Mouse (Mus musculus) small intestine, adult 2 months (tissue): ENCODE measurements around the gene Krt86. TPM values are rescaled to one million over a fixed set of nuclear protein-coding genes. Genes with fewer than 3 reads are reported as not detected.
"Not testable (repeated sequence)": the region's sequence is repeated elsewhere in the genome, so short reads cannot be mapped to it uniquely, and the experiment has no call there.

Experiments
- H3K27ac ChIP-seq: fragments of 200-500 bp; 2 replicates; pipeline ENCODE4 v1.5.1; 2012; ENCODE audit warnings: low read depth, low read length, control low read depth, inconsistent platforms; ENCODE audit not compliant: insufficient read depth
- H3K27me3 ChIP-seq: fragments of 200-500 bp; 2 replicates; pipeline ENCODE4 v1.6.1; 2012; ENCODE audit warnings: mild to moderate bottlenecking, moderate library complexity, low read length, inconsistent platforms; ENCODE audit not compliant: control insufficient read depth, insufficient read depth
- H3K36me3 ChIP-seq: fragments of 200-500 bp; 2 replicates; pipeline ENCODE4 v1.6.1; 2012; ENCODE audit warnings: mild to moderate bottlenecking, low read length, control low read depth, inconsistent platforms; ENCODE audit not compliant: control insufficient read depth, insufficient read depth
- H3K4me1 ChIP-seq: fragments of 200-500 bp; 2 replicates; pipeline ENCODE4 v1.6.1; 2012; ENCODE audit warnings: low read length, inconsistent platforms, mixed read lengths; ENCODE audit not compliant: control insufficient read depth, insufficient read depth, insufficient read length
- H3K4me3 ChIP-seq: fragments of 200-500 bp; 2 replicates; pipeline ENCODE4 v1.5.1; 2012; ENCODE audit warnings: low read depth, mild to moderate bottlenecking, control low read depth, inconsistent platforms, low read length, moderate library complexity
- CTCF ChIP-seq: fragments of 200-500 bp; IDR thresholded peaks from 2 replicates; pipeline ENCODE4 v1.5.1; 2012; ENCODE audit warnings: low read depth, mild to moderate bottlenecking, control low read depth, inconsistent platforms, low read length, moderate library complexity, mixed read lengths; ENCODE audit not compliant: insufficient replicate concordance, insufficient read length; ENCODE audit errors: extremely low read depth
- POLR2A ChIP-seq: fragments of 200-500 bp; IDR thresholded peaks from 2 replicates; pipeline ENCODE4 v1.6.1; 2012; ENCODE audit warnings: low read depth, mild to moderate bottlenecking, control low read depth, inconsistent platforms, low read length, moderate library complexity
- WGBS: fragments of 180-500 bp; shearing (Covaris S2); methylation state at CpG from one replicate; pipeline ENCODE4 v1.1.7; 2018; 5-methylcytosine and 5-hydroxymethylcytosine counted together
- polyA plus RNA-seq: library from polyadenylated mRNA; depleted of rRNA; stranded (reverse); fragments of >200 nt; gene quantifications from 2 replicates; pipeline ENCODE4 v1.2.3, GENCODE M21; 2012; rRNA removed

The Krt86 gene
- polyA plus RNA-seq, 1 experiment = not detected

DNA sequence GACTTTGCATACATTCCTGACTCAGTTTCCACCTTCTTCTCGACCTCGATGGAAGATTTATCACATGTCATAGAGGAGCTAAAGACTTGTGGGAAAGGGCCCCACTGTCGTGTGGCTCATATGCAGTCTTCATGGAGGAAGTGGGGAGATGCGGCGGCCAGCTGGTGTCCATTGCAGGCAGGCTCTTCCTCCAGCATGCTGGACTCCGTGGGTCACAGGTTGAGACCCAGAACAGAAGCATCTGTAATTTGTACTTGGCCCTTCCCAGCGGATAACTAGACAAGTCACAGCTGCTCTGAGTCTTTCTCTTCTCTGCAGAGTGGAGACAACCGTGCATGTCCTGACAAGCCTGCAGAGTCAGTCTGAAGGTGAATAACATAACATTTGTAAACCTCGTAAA is 35.0 kb downstream of the Krt86 start:
- no peak overlapping the region for H3K4me3 ChIP-seq

DNA sequence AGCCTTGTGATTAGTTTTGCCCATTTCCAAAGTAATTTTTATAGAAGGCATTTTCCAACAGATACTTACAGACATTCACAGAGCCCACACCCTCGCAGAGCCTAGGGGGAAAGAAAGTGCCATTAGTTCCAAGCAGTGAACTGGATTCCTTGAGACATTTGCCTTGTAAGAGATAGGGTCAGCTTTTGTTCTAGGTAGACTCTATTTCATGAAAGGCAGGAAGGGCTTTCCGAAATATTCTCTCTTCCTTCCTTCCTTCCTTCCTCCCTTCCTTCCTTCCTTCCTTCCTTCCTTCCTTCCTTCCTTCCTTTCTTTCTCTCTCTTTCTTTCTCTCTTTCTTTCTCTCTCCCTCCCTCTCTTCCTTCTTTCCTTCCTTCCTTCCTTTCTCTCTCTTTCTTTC is 43.9 kb downstream of the Krt86 start, which contains the start of gene Gm49425:
Gene Gm49425, minus strand, starts transcription at position 101 of the 400 bp plus-strand sequence.
- WGBS = 66% methylated on average over 2 of the region's 2 CpGs
- H3K27ac ChIP-seq, H3K4me3 ChIP-seq, H3K36me3 ChIP-seq, H3K4me1 ChIP-seq, H3K27me3 ChIP-seq: not testable (repeated sequence)

More for the DNA sequence above, 35.0 kb downstream of the Krt86 start:
- TF ChIP-seq POLR2A (no peak), CTCF (no peak)
- no peaks in the 10 kb centered on the region for H3K36me3 ChIP-seq
- H3K4me1 ChIP-seq = no peaks in the 10 kb centered on the region
- WGBS = 67% methylated on average over 9 of the region's 9 CpGs
- no peak overlapping the region for H3K27ac ChIP-seq
- H3K27me3 ChIP-seq = no peaks in the 10 kb centered on the region

DNA sequence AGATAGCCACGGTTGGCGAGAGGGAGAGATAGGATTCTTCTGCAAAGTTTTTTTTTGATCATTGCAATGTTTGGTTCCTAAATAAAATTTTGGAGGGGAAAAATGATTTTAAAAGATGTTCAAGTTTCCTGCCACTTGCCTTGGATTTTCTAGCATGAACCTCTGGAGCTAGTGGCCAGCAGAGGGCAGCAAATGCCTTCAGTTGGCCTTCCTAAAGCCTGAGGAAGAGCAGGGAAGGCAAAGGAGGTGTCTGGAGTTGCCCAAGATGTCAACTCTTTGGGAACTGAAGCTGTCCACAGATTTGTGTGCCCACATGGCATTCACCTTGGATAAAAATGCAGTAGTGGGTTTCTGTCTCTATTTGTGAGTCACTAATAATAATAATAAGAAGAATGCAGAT is 46.5 kb downstream of the Krt86 start:
- Histone ChIP-seq H3K36me3 (no peaks in the 10 kb centered on the region), H3K4me3 (no peak overlapping the region), H3K27ac (no peak overlapping the region), H3K4me1 (peaks cover 15% of the 10 kb centered on the region; the same call in 1 of the 2 replicates), H3K27me3 (0 out of 2 replicates have a peak, but pooled peaks cover 2% of the 10 kb centered on the region)
- peak; percentile 86; the same call in 1 of the 2 replicates for TF ChIP-seq CTCF
- no peak for TF ChIP-seq POLR2A
- WGBS = 17% methylated on average over 2 of the region's 2 CpGs

DNA sequence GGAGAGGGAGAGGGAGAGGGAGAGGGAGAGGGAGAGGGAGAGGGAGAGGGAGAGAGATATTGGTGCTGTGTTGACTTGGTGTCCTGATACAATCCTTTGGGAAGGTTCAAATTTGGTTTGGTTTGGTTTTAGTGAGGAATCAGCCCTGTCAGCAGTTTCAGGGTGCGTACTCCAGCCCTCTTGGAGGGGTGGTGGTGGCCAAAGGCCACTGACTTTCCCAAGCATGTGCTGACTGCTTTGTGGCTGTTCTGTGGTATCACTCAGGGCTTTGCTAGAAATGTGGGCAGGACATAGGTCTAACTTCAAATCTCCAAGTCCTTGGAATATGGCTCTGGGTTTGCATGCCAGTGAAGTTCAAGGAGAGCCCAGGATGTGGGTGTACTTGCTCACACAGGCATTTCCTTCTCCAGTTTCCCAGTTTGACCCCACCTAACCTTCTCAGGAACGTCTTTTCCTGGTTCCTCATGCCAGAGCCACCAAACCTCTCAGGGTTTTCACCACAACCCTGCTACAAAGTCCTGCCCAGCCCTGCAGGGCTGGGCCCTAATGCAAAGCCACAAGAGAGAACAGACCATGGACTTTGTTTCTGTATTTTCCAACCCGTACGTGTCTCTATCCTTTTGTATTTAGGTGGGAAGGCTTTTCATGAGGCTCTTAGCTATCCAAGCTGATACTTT is 49.4 kb downstream of the Krt86 start:
- 22% methylated on average over 4 of the region's 4 CpGs for WGBS
- Histone ChIP-seq H3K4me1 (peaks cover 15% of the 10 kb centered on the region; the same call in 1 of the 2 replicates), H3K27me3 (0 out of 2 replicates have a peak, but pooled peaks cover 2% of the 10 kb centered on the region), H3K36me3 (no peaks in the 10 kb centered on the region), H3K27ac (peak overlapping the region; percentile 95), H3K4me3 (no peak overlapping the region)
- TF ChIP-seq CTCF (no peak), POLR2A (no peak)

Other genes with a start within 250 kb of the Krt86 start
- gene Grasp, start 249.3 kb upstream of the Krt86 start, polyA plus RNA-seq = 7.3 and 8.5 TPM in 2 replicates
- gene Nr4a1, start 219.2 kb upstream of the Krt86 start, polyA plus RNA-seq = 6.5 and 9.7 TPM in 2 replicates
- gene Atg101, start 189.2 kb upstream of the Krt86 start, polyA plus RNA-seq = 13.7 and 38.4 TPM in 2 replicates
- 0.14 and 0.24 TPM in 2 replicates for gene 6030408B16Rik, start 180.3 kb upstream of the Krt86 start, polyA plus RNA-seq
- gene Krt80, start 103.3 kb upstream of the Krt86 start, polyA plus RNA-seq = 0.61 and 2.5 TPM in 2 replicates
- gene Krt7, start 62.4 kb upstream of the Krt86 start, polyA plus RNA-seq = 35.1 and 43.1 TPM in 2 replicates
- 0.29 and 0.30 TPM in 2 replicates for gene Krt87, start 34.7 kb upstream of the Krt86 start, polyA plus RNA-seq
- gene Krt88, start 25.7 kb upstream of the Krt86 start, polyA plus RNA-seq = not detected in 2 replicates
- not detected in 2 replicates for gene Krt81, start 9.7 kb upstream of the Krt86 start, polyA plus RNA-seq
- gene Krt83, start 18.0 kb downstream of the Krt86 start, polyA plus RNA-seq = 0.08 and 0.48 TPM in 2 replicates
- not detected in 2 replicates for gene Gm49425, start 43.8 kb downstream of the Krt86 start, polyA plus RNA-seq
- gene Krt84, start 59.3 kb downstream of the Krt86 start, polyA plus RNA-seq = 0.27 TPM in 1 of 2 replicates, not detected in the other
- gene Krt82, start 77.2 kb downstream of the Krt86 start, polyA plus RNA-seq = not detected in 2 replicates
- gene Krt90, start 89.5 kb downstream of the Krt86 start, polyA plus RNA-seq = 0.05 TPM in 1 of 2 replicates, not detected in the other
- gene Krt75, start 100.4 kb downstream of the Krt86 start, polyA plus RNA-seq = not detected in 2 replicates
- not detected in 2 replicates for gene Gm5414, start 154.7 kb downstream of the Krt86 start, polyA plus RNA-seq
- gene Gm5478, start 173.9 kb downstream of the Krt86 start, polyA plus RNA-seq = not detected in 2 replicates
- gene Krt6b, start 206.8 kb downstream of the Krt86 start, polyA plus RNA-seq = 0.08 TPM in 1 of 2 replicates, not detected in the other
- gene Krt6a, start 220.8 kb downstream of the Krt86 start, polyA plus RNA-seq = not detected in 2 replicates
- gene Krt5, start 239.4 kb downstream of the Krt86 start, polyA plus RNA-seq = 0.15 and 0.43 TPM in 2 replicates